6 mouse cellular contexts compared by ENCODE assay signal in genomic region chr1:64461616-64462015, GRCm38 (mm10).
DNase-seq lines count a peak whose midpoint lies in the region; ATAC-seq and TF ChIP-seq lines count a peak whose summit lies in the region.
"Not testable (repeated sequence)": the region's sequence is repeated elsewhere in the genome, so short reads cannot be mapped to it uniquely, and the experiment has no call there.

No protein-coding gene starts in this region.

- not testable (repeated sequence) for TF ChIP-seq POLR2A in MEL (IDR thresholded peaks at IDR 0.05; ENCODE audit: control insufficient read depth in 1 of 2, insufficient read depth in 1 of 2, low read depth in 1 of 2, low read length in 2 of 2, poor library complexity in 1 of 2); bone marrow, adult 2 months (IDR thresholded peaks at IDR 0.05; ENCODE audit: borderline replicate concordance, control insufficient read depth, low read depth, low read length); spleen, adult 2 months (IDR thresholded peaks at IDR 0.05; ENCODE audit: low read depth, low read length)

- H3K27ac ChIP-seq in MEL (ENCODE audit: control insufficient read depth, low read depth, low read length); bone marrow, adult 2 months (ENCODE audit: control insufficient read depth, insufficient read depth, low read depth, low read length, poor library complexity); liver, postnatal 0 days (ENCODE audit: low read depth); spleen, adult 2 months (ENCODE audit: insufficient read depth, low read length): not testable (repeated sequence)

- ATAC-seq in liver, postnatal 0 days = not testable (repeated sequence)

- H3K9ac ChIP-seq in MEL (ENCODE audit: control insufficient read depth, low read depth, low read length, poor library complexity, severe bottlenecking); liver, postnatal 0 days (replicated peaks): not testable (repeated sequence)

- peak; percentile 33 for DNase-seq in MEL (ENCODE audit: low read depth, low spot score)
- peak; percentile 31 for DNase-seq in induced T-regulatory cell, adult 2 months (ENCODE audit: low read depth)
- DNase-seq in liver, postnatal 0 days; spleen, adult 2 months (ENCODE audit: low read depth in 1 of 2, low spot score in 2 of 2): not testable (repeated sequence)

- not testable (repeated sequence) for H3K4me2 ChIP-seq in liver, postnatal 0 days (ENCODE audit: low read depth, low read length)

- H3K27me3 ChIP-seq in E14TG2a.4 (ENCODE audit: insufficient read depth, low read length); MEL (ENCODE audit: control insufficient read depth in 1 of 2, insufficient read depth in 2 of 2, low read length in 2 of 2); liver, postnatal 0 days (ENCODE audit: insufficient read depth, low read length); spleen, adult 2 months (ENCODE audit: control insufficient read depth, insufficient read depth, low read length): not testable (repeated sequence)

- H3K36me3 ChIP-seq in E14TG2a.4 (ENCODE audit: insufficient read depth, low read length); MEL (ENCODE audit: control insufficient read depth in 1 of 2, insufficient read depth in 2 of 2, low read length in 2 of 2); liver, postnatal 0 days (replicated peaks; ENCODE audit: insufficient read depth, low read length); spleen, adult 2 months (ENCODE audit: control insufficient read depth, insufficient read depth, low read length): not testable (repeated sequence)

- not testable (repeated sequence) for TF ChIP-seq EP300 in MEL (IDR thresholded peaks at IDR 0.05; ENCODE audit: low read depth in 1 of 2, low read length in 2 of 2); liver, postnatal 0 days (IDR thresholded peaks at IDR 0.05; ENCODE audit: low read depth)

- peak; percentile 10 for TF ChIP-seq RAD21 in MEL (IDR thresholded peaks at IDR 0.05; ENCODE audit: low read depth, low read length)

- not testable (repeated sequence) for H3K4me3 ChIP-seq in E14TG2a.4 (replicated peaks; ENCODE audit: low read length); MEL (ENCODE audit: control insufficient read depth in 1 of 2, insufficient read depth in 1 of 2, low read depth in 2 of 2, low read length in 2 of 2); bone marrow, adult 2 months (replicated peaks; ENCODE audit: control insufficient read depth, low read depth, low read length); liver, postnatal 0 days (ENCODE audit: low read depth, low read length); spleen, adult 2 months (ENCODE audit: extremely low read depth, insufficient read depth, insufficient read length)

- TF ChIP-seq CTCF in E14TG2a.4 (conservative IDR thresholded peaks at IDR 0.05; ENCODE audit: low read length) (peak; percentile 58), MEL (IDR thresholded peaks at IDR 0.05 in 2 of 3, conservative IDR thresholded peaks at IDR 0.05 in 1 of 3; ENCODE audit: control insufficient read depth in 1 of 3, insufficient read depth in 1 of 3, low read depth in 2 of 3, low read length in 3 of 3, poor library complexity in 1 of 3, severe bottlenecking in 1 of 3) (peak; percentile 17 to 48 (median 43); a peak in 5 of 6 replicates)
- peak; percentile 19; the same call in 1 of the 2 replicates for TF ChIP-seq CTCF in bone marrow, adult 2 months (IDR thresholded peaks at IDR 0.05; ENCODE audit: control insufficient read depth, insufficient read depth, low read length)
- peak; percentile 26; the same call in 1 of the 2 replicates for TF ChIP-seq CTCF in liver, postnatal 0 days (IDR thresholded peaks at IDR 0.05; ENCODE audit: low read depth)
- TF ChIP-seq CTCF in spleen, adult 2 months (IDR thresholded peaks at IDR 0.05; ENCODE audit: extremely low read depth, insufficient read depth, insufficient read length, insufficient replicate concordance) = peak; percentile 1; the same call in 1 of the 2 replicates

- not testable (repeated sequence) for H3K9me3 ChIP-seq in E14TG2a.4 (ENCODE audit: low read length); MEL (replicated peaks; ENCODE audit: insufficient read depth, low read length); liver, postnatal 0 days (ENCODE audit: low read length)

- H3K4me1 ChIP-seq in E14TG2a.4 (replicated peaks; ENCODE audit: low read depth, low read length); MEL (ENCODE audit: control insufficient read depth in 1 of 2, insufficient read depth in 2 of 2, low read length in 2 of 2); bone marrow, adult 2 months (ENCODE audit: control insufficient read depth, insufficient read depth, low read length); liver, postnatal 0 days (ENCODE audit: insufficient read depth); spleen, adult 2 months (ENCODE audit: control insufficient read depth, insufficient read depth, insufficient read length): not testable (repeated sequence)

- not testable (repeated sequence) for H3K79me2 ChIP-seq in MEL (ENCODE audit: control insufficient read depth, insufficient read depth, low read length, poor library complexity)

- 91% methylated on average over 6 of the region's 6 CpGs for WGBS in bone marrow, adult 2 months
- 88% methylated on average over 6 of the region's 6 CpGs for WGBS in liver, postnatal 0 days (ENCODE audit: insufficient replicate concordance)
- 95% methylated on average over 6 of the region's 6 CpGs for WGBS in spleen, adult 2 months

TF ChIP-seq in MEL, 35 proteins besides CTCF, POLR2A, EP300 and RAD21:
- TF ChIP-seq SMC3 (IDR thresholded peaks at IDR 0.05; ENCODE audit: low read depth, low read length) = peak; percentile 43

Comparison
In these comparisons a context has a peak if more than half of its experiments do, and no peak if none do; other contexts are left out.
1. CTCF ChIP-seq: peak in every context shown above with its lines; median percentile 58 in E14TG2a.4; 43 in MEL; 26 in liver, postnatal 0 days; 19 in bone marrow, adult 2 months; 1 in spleen, adult 2 months.